Mouse (Mus musculus): ENCODE data around the gene Cldn14. TPM values are rescaled to one million over a fixed set of nuclear protein-coding genes. Genes with fewer than 3 reads are reported as not detected.
"Not testable (repeated sequence)": the region's sequence is repeated elsewhere in the genome, so short reads cannot be mapped to it uniquely, and the experiment has no call there.

Gene Cldn14
- polyA plus RNA-seq, 1 experiment from 2014 or later: 0.31 TPM

DNA sequence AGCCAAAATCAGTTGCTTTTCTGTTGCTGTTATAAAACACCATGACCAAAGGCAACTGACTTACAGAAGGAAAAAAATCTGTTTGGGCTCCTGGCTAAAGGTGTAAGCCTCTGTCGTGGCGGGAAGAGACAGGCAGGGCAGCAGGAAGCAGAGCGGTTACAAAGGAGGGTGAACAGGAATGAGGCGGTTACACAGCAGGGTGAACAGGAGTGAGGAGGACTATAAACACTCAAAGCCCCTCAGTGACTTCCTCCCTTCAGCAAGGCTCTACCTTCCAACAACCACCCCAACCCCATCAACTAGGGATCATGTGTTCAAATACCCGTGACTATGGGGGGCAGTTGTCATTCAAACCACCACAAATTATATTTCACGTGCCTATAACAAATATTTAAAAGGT, 5.2 kb downstream of the Cldn14 start:
- H3K36me3 ChIP-seq: no peaks in the 10 kb centered on the region
- no peaks in the 10 kb centered on the region for H3K9me3 ChIP-seq
- no peaks in the 10 kb centered on the region for H3K27me3 ChIP-seq
- no peak overlapping the region for H3K4me3 ChIP-seq
- no peak overlapping the region for H3K27ac ChIP-seq (replicated peaks)
- H3K9ac ChIP-seq: no peak overlapping the region
- no peak overlapping the region for H3K4me2 ChIP-seq
- peaks cover 24% of the 10 kb centered on the region for H3K4me1 ChIP-seq (replicated peaks)
- 72% methylated on average over 6 of the region's 6 CpGs for WGBS
- no peak for ATAC-seq (ENCODE audit: low read depth)

DNA sequence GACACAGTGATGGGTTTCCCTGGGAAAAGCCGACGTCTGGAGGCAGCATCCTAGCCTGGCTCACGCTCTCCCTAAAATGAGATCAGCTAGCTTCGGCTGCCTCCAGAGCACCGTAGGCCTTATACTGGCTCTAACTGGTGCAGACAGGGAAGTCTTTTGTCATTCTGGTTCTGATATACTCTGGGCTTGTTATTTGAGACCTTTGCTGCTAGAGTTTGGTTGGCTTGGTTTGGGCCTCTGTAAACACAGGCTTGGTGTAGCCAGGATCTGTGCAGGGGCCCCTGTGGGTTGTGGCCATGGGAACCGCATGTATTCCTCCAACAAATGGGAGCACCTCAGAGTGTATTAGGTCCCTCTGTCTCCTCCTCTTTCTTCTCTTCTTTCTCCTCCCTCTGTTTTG, 7.3 kb downstream of the Cldn14 start:
- peaks cover 6% of the 10 kb centered on the region for H3K4me1 ChIP-seq (replicated peaks)
- 83% methylated on average over 6 of the region's 6 CpGs for WGBS
- H3K36me3 ChIP-seq: no peaks in the 10 kb centered on the region
- H3K4me3 ChIP-seq: no peak overlapping the region
- no peaks in the 10 kb centered on the region for H3K9me3 ChIP-seq
- no peak overlapping the region for H3K9ac ChIP-seq
- no peaks in the 10 kb centered on the region for H3K27me3 ChIP-seq
- no peak overlapping the region for H3K27ac ChIP-seq (replicated peaks)
- no peak for ATAC-seq (ENCODE audit: low read depth)
- H3K4me2 ChIP-seq: no peak overlapping the region

DNA sequence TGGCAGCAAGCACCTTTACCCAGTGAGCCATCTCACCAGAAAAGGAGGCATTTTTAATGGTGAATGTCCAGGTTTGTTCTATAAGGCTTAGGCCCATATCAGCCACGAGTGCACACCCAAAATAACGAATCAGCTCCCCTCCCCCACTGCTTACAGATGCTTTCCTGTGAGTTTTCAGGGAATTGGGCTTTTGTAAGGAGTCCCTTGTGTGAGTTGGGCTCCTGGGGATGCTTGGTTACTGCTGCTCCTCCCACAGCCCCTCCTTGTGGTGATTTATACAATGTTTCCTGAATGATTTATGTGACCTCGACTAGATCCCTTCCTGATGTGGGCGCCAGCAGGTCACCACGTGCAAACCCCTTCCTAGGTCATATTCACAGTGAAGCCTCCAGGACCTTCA, 9.7 kb downstream of the Cldn14 start:
- peaks cover 11% of the 10 kb centered on the region for H3K4me1 ChIP-seq (replicated peaks)

DNA sequence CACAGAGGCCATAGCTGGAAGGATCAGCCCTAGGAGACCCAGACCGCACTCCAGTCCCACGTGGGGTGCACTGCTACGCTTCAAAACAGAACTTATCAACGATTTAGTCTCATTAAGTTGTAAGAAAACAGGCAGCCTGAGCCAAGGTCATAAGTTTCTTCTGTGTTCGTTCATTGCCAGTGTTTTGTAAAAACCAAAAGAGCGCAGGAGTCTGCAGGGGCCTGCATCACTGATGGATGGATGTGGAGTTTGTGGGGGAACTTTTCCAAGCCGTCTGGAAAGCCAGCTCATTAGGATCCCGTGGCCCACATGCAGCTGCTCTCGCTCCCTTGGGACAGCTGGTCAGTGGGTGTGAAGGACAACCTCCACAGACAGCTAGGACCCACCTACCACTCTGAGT, 25.1 kb downstream of the Cldn14 start:
- Histone ChIP-seq H3K9ac (no peak overlapping the region), H3K9me3 (no peaks in the 10 kb centered on the region), H3K27ac (replicated peaks) (no peak overlapping the region), H3K4me1 (replicated peaks) (no peaks in the 10 kb centered on the region), H3K27me3 (no peaks in the 10 kb centered on the region; the same call in 1 of the 2 replicates), H3K36me3 (no peaks in the 10 kb centered on the region), H3K4me3 (no peak overlapping the region), H3K4me2 (no peak overlapping the region)
- 77% methylated on average over 9 of the region's 9 CpGs for WGBS
- no peak for ATAC-seq (ENCODE audit: low read depth)

More for the DNA sequence above, 9.7 kb downstream of the Cldn14 start:
- Histone ChIP-seq H3K27ac (replicated peaks) (no peak overlapping the region), H3K9me3 (no peaks in the 10 kb centered on the region), H3K27me3 (no peaks in the 10 kb centered on the region), H3K9ac (no peak overlapping the region), H3K4me3 (no peak overlapping the region), H3K4me2 (no peak overlapping the region), H3K36me3 (no peaks in the 10 kb centered on the region)
- WGBS: 17% methylated on average over 5 of the region's 5 CpGs
- no peak for ATAC-seq (ENCODE audit: low read depth)

DNA sequence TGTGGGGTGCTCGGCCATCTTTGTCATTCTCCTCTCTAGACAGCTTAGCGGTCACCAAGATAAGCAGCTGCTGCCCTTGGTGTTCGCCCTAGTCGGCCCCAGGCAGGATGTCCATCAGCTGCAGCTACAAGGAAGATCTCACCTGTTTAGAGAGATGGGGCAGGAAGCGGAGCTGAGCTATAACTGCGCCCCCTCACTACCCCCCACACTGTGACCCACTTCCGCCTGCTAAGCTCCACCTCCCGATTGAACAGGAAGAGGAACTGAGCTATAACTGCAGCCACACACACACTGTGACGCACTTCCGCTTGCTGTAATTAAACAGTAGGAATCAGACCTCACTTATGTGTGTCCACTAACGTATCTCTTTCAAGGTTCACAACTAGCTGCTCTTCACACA, 26.3 kb downstream of the Cldn14 start:
- no peaks in the 10 kb centered on the region for H3K36me3 ChIP-seq
- no peak overlapping the region for H3K4me3 ChIP-seq
- H3K9me3 ChIP-seq: no peaks in the 10 kb centered on the region
- no peaks in the 10 kb centered on the region; the same call in 1 of the 2 replicates for H3K27me3 ChIP-seq
- no peaks in the 10 kb centered on the region for H3K4me1 ChIP-seq (replicated peaks)
- H3K27ac ChIP-seq (replicated peaks): no peak overlapping the region
- H3K9ac ChIP-seq: no peak overlapping the region
- WGBS: 91% methylated on average over 11 of the region's 11 CpGs
- no peak for ATAC-seq (ENCODE audit: low read depth)
- no peak overlapping the region for H3K4me2 ChIP-seq

DNA sequence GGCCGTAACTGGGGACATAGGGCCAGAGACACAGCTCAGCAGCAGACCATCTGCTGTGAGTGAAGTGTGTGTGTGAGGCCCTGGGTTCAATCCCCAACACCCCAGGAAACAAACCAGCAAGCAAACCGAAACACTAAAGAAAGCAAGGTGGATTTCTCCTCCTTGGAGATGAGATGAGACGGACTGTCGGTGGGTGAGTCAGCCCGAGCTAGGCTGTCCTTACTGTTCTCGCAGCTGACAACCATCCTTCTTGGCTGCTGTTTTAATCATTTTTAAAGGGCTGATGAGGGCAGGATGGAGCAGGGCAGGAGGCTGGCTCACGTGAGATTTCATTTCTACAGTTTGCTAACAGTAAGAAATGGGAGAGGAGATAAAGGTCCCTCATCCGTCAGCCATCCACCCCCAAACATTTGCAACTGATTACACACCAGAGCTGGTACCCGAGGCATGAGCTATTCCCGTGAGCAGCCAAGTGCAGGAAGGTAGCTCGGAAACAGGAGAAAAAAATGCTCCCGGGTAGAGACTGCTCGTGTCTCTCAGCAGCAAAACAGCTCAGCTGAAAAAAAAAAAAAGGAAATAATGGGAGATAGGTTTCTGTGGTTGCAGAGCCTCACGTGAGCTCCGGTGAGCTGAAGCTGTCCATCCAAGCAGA, 27.3 kb downstream of the Cldn14 start:
- WGBS: 77% methylated on average over 15 of the region's 15 CpGs
- H3K27ac ChIP-seq (replicated peaks): no peak overlapping the region
- no peaks in the 10 kb centered on the region for H3K4me1 ChIP-seq (replicated peaks)
- no peaks in the 10 kb centered on the region; the same call in 1 of the 2 replicates for H3K27me3 ChIP-seq
- no peaks in the 10 kb centered on the region for H3K9me3 ChIP-seq
- no peaks in the 10 kb centered on the region for H3K36me3 ChIP-seq
- ATAC-seq (ENCODE audit: low read depth): no peak
- H3K4me2 ChIP-seq: no peak overlapping the region
- H3K9ac ChIP-seq: no peak overlapping the region
- H3K4me3 ChIP-seq: no peak overlapping the region

DNA sequence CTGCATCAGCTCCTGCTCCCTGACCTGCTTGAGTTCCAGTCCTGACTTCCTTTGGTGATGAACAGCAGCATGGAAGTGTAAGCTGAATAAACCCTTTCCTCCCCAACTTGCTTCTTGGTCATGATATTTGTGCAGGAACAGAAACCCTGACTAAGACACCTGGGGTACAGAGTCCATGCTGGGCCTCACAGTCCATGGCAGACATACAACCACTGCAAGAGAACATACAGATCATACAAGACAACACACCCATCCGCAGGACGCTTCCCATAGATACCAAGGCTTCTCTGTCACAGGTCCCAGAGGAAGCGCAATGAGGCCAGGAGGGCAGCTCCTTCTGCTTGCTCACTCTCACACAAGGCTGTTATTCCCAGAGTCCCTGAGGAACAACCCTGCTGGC, 28.3 kb downstream of the Cldn14 start:
- H3K9ac ChIP-seq; H3K36me3 ChIP-seq; H3K9me3 ChIP-seq; ATAC-seq (ENCODE audit: low read depth); H3K27ac ChIP-seq (replicated peaks); H3K27me3 ChIP-seq; H3K4me2 ChIP-seq; H3K4me1 ChIP-seq (replicated peaks); H3K4me3 ChIP-seq: not testable (repeated sequence)
- WGBS: 96% methylated on average over 3 of the region's 3 CpGs

DNA sequence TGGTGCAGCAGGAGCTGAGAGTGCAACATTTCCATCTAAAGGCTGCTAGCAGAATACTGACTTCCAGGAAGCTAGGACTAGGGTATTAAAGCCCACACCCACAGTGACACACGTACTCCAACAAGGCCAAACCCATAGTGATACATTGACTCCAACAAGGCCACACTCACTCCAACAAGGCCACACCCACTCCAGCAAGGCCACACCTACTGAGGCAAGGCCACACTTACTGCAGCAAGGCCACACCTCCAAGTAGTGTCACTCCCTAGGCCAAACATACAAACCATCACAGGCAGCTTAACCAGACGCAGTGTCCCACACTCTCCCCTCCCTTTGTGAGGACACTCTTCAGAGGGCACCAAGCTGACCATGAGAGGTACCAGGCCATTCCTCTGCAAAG, 29.3 kb downstream of the Cldn14 start:
- Histone ChIP-seq H3K4me1 (replicated peaks) (no peaks in the 10 kb centered on the region), H3K27me3 (no peaks in the 10 kb centered on the region; the same call in 1 of the 2 replicates), H3K9me3 (no peaks in the 10 kb centered on the region), H3K4me3 (no peak overlapping the region), H3K9ac (no peak overlapping the region), H3K36me3 (no peaks in the 10 kb centered on the region), H3K4me2 (no peak overlapping the region), H3K27ac (replicated peaks) (no peak overlapping the region)
- no peak for ATAC-seq (ENCODE audit: low read depth)
- WGBS: 83% methylated on average over 2 of the region's 2 CpGs

DNA sequence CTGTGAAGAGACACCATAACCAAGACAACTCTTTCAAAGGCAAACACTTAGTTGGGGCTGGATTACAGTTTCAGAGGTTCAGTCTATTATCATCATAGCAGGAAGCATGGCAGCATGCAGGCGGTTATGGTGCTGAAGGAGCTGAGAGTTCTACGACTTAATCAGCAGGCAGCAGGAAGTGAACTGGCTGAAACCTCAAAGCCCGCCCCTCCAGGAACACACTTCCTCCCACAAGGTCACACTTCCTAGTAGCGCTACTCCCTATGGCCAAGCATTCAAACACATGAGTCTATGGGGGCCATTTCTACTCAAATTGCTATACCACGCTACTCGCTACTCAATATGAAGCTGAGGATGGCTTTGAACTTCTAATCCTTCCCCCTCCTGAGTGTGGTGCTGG, 31.1 kb downstream of the Cldn14 start:
- WGBS: 94% methylated on average over 6 of the region's 6 CpGs
- Histone ChIP-seq H3K27ac (replicated peaks) (no peak overlapping the region), H3K27me3 (no peaks in the 10 kb centered on the region; the same call in 1 of the 2 replicates), H3K4me3 (no peak overlapping the region), H3K9me3 (no peaks in the 10 kb centered on the region), H3K4me1 (replicated peaks) (peaks cover 7% of the 10 kb centered on the region), H3K36me3 (no peaks in the 10 kb centered on the region), H3K9ac (no peak overlapping the region), H3K4me2 (no peak overlapping the region)
- ATAC-seq (ENCODE audit: low read depth): no peak

DNA sequence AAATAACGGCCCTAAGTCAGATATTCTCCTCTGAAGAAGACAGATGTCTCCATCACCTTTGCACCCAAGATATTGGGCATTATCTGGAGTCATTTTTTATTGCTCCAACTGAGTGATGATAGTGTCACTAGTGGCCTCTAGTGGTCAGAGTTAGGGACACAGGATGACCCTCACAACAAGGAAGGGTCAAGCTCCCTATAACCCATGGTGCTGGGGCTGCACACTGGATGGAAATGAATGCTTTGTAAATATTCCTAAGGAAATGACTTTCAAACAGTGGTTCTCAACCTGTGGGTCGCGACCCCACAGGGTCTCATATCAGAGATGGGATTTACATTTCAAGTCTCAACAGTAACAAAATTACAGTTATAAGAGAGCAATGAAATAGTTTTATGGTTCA, 31.7 kb downstream of the Cldn14 start:
- Histone ChIP-seq H3K4me3 (no peak overlapping the region), H3K27me3 (no peaks in the 10 kb centered on the region; the same call in 1 of the 2 replicates), H3K9me3 (no peaks in the 10 kb centered on the region), H3K4me2 (no peak overlapping the region), H3K9ac (no peak overlapping the region), H3K4me1 (replicated peaks) (peaks cover 7% of the 10 kb centered on the region), H3K27ac (replicated peaks) (no peak overlapping the region), H3K36me3 (no peaks in the 10 kb centered on the region)
- no peak for ATAC-seq (ENCODE audit: low read depth)
- 58% methylated on average over 3 of the region's 3 CpGs for WGBS

DNA sequence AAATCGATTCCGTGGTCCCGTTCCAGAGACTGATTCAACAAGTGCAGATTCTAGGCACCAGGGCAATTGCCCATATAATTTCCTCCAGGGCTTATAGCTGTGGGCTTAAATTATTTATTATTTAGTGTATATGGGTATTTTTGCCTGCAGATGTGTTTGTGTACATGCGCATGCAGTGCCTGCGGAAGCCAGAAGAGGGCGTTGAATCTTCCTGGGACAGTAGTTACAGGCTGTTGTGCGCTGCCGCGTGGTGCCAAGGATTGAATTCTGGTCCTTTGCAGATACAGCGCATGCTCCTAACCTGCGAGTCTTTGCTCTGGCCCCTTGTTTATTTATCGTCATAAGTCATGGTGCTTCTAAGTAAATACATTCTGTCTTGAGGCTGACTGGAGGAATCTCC, 33.2 kb downstream of the Cldn14 start:
- no peaks in the 10 kb centered on the region; the same call in 1 of the 2 replicates for H3K27me3 ChIP-seq
- peaks cover 21% of the 10 kb centered on the region for H3K4me1 ChIP-seq (replicated peaks)
- H3K4me2 ChIP-seq: no peak overlapping the region
- H3K9ac ChIP-seq: no peak overlapping the region
- H3K36me3 ChIP-seq: no peaks in the 10 kb centered on the region
- H3K9me3 ChIP-seq: no peaks in the 10 kb centered on the region
- 78% methylated on average over 12 of the region's 12 CpGs for WGBS
- no peak overlapping the region for H3K27ac ChIP-seq (replicated peaks)
- no peak for ATAC-seq (ENCODE audit: low read depth)
- H3K4me3 ChIP-seq: no peak overlapping the region

DNA sequence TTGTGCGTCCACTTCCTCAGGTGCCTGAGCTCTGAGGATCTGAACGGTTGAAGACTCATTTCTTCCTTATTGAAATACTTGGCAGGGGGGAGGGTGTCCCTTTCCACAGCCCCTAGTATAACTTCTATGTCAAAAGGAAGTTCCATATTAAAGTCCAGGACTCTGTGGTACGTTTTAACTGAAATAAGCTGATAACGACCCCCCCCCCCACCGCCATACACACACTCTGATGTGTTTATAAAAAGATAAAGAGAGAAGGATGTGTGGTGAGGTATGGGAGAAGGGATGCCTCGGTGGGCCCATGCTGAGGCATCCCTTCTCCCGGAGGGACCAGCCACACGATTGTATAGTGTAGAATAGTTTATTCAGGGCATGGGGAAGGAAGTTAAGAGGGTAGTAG, 34.4 kb downstream of the Cldn14 start:
- no peak for ATAC-seq (ENCODE audit: low read depth)
- Histone ChIP-seq H3K4me3 (no peak overlapping the region), H3K4me1 (replicated peaks) (peaks cover 21% of the 10 kb centered on the region), H3K4me2 (no peak overlapping the region), H3K27ac (replicated peaks) (no peak overlapping the region), H3K9ac (no peak overlapping the region), H3K9me3 (no peaks in the 10 kb centered on the region), H3K27me3 (no peaks in the 10 kb centered on the region), H3K36me3 (no peaks in the 10 kb centered on the region)
- 69% methylated on average over 8 of the region's 8 CpGs for WGBS

DNA sequence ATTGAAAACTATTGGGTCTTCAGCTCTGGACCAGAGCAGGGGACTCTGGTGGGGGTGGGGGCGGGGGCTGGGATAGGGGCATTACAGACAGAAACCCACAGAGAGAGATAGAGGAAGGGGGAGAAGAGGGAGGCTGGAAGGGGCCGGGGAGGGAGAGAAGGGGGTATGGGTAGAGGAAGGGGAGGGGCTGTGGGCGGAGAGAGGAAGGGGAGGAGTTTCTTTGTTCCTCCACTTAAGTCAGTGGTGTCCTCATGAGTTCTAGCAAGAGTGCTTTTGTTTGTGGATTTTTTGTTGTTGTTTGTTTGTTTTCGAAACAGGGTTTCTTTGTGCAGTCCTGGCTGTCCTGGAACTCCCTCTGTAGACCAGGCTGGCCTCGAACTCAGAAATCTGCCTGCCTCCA, 35.1 kb downstream of the Cldn14 start:
- H3K9me3 ChIP-seq: no peaks in the 10 kb centered on the region
- no peak overlapping the region for H3K27ac ChIP-seq (replicated peaks)
- peak overlapping the region; percentile 46 for H3K4me2 ChIP-seq
- no peaks in the 10 kb centered on the region for H3K36me3 ChIP-seq
- H3K27me3 ChIP-seq: no peaks in the 10 kb centered on the region
- 47% methylated on average over 5 of the region's 5 CpGs for WGBS
- peaks cover 21% of the 10 kb centered on the region for H3K4me1 ChIP-seq (replicated peaks)
- peak overlapping the region; percentile 18 for H3K4me3 ChIP-seq
- no peak for ATAC-seq (ENCODE audit: low read depth)
- peak overlapping the region; percentile 45; the same call in 1 of the 2 replicates for H3K9ac ChIP-seq

Data from neural tube, embryonic 13.5 days (tissue).